Mouse (Mus musculus) heart, postnatal 0 days (tissue): ENCODE data around the gene Tex33. TPM values are rescaled to one million over a fixed set of nuclear protein-coding genes. Genes with fewer than 3 reads are reported as not detected.

Experiments used
- ATAC-seq: fragments of 200-750 bp; cut with Nextera tagmentation; 2 replicates; pipeline ENCODE4 v1.8.0; 2017; ENCODE audit warnings: low read depth, moderate number of reproducible peaks, moderate library complexity; ENCODE audit not compliant: insufficient read depth
- DNase-seq: peaks from one replicate; pipeline ENCODE4 v3.0.0-alpha.2; 2016; ENCODE audit warnings: low spot score
- H3K27ac ChIP-seq: fragments of 300-500 bp; sonication (generic); 2 replicates; pipeline ENCODE4 v1.5.1; 2014; ENCODE audit warnings: low read depth, mild to moderate bottlenecking
- H3K27me3 ChIP-seq: fragments of 300-500 bp; sonication (generic); 2 replicates; pipeline ENCODE4 v1.6.1; 2014; ENCODE audit warnings: low read length, mixed read lengths; ENCODE audit not compliant: control insufficient read depth, insufficient read depth
- H3K36me3 ChIP-seq: fragments of 300-500 bp; sonication (generic); replicated peaks from 2 replicates; pipeline ENCODE4 v1.6.1; 2014; ENCODE audit warnings: low read length, mixed read lengths; ENCODE audit not compliant: control insufficient read depth, insufficient read depth
- H3K4me1 ChIP-seq: fragments of 300-500 bp; sonication (generic); 2 replicates; pipeline ENCODE4 v1.6.1; 2014; ENCODE audit warnings: antibody characterized with exemption; ENCODE audit not compliant: control insufficient read depth, insufficient read depth
- H3K4me2 ChIP-seq: fragments of 300-500 bp; sonication (generic); 2 replicates; pipeline ENCODE4 v1.6.1; 2014; ENCODE audit warnings: low read depth, mild to moderate bottlenecking, low read length, moderate library complexity
- H3K4me3 ChIP-seq: fragments of 300-500 bp; sonication (generic); 2 replicates; pipeline ENCODE4 v1.5.1; 2014; ENCODE audit warnings: low read depth, low read length
- H3K9ac ChIP-seq: fragments of 300-500 bp; sonication (generic); replicated peaks from 2 replicates; pipeline ENCODE4 v1.6.1; 2014; ENCODE audit warnings: low read depth, low read length, mixed read lengths
- H3K9me3 ChIP-seq: fragments of 300-500 bp; sonication (generic); replicated peaks from 2 replicates; pipeline ENCODE4 v1.6.1; 2016; ENCODE audit warnings: low read length; ENCODE audit not compliant: control insufficient read depth
- CTCF ChIP-seq: IDR thresholded peaks from 2 replicates; pipeline ENCODE4 v1.5.1; 2016; ENCODE audit warnings: antibody characterized with exemption, control low read depth, low read depth
- EP300 ChIP-seq: IDR thresholded peaks from 2 replicates; pipeline ENCODE4 v1.6.1; 2016; ENCODE audit warnings: antibody characterized with exemption, low read depth
- WGBS: fragments of 180-500 bp; shearing (Covaris S2); extraction: QIAGEN DNeasy Blood & Tissue Kit; methylation state at CpG from one replicate; pipeline ENCODE4 v1.1.7; 2014; 5-methylcytosine and 5-hydroxymethylcytosine counted together
- polyA plus RNA-seq: library from polyadenylated mRNA; unstranded; fragments of >200 nt; fragmentation: Nextera tagmentation; extraction: Ambion mirVana; gene quantifications from 2 replicates; pipeline ENCODE4 v1.2.1, GENCODE M21; 2015
- total RNA-seq: library from RNA; depleted of rRNA; stranded (reverse); fragments of >200 nt; gene quantifications from 2 replicates; pipeline ENCODE4 v1.2.3, GENCODE M21; 2014; ENCODE audit warnings: low replicate concordance

Gene Tex33
- total and polyA plus RNA-seq, 2 experiments from 2014 or later, result not detected

GRCm38 (mm10) chr15:78405098-78405497, 9.4 kb upstream of the Tex33 start:
- peak overlapping the region; percentile 78 for H3K4me3 ChIP-seq
- peaks cover 46% of the 10 kb centered on the region for H3K4me1 ChIP-seq
- TF ChIP-seq EP300, result no peak
- no peak for TF ChIP-seq CTCF
- 52% methylated on average over 11 of the region's 11 CpGs for WGBS
- no peaks in the 10 kb centered on the region for H3K9me3 ChIP-seq
- no peaks in the 10 kb centered on the region for H3K36me3 ChIP-seq
- H3K27me3 ChIP-seq, result peaks cover 13% of the 10 kb centered on the region
- peak overlapping the region; percentile 98 for H3K27ac ChIP-seq
- peak overlapping the region; percentile 95 for H3K4me2 ChIP-seq
- H3K9ac ChIP-seq, result no peak overlapping the region
- DNase-seq (no peak), ATAC-seq (no peak)

GRCm38 (mm10) chr15:78403896-78404295, 8.2 kb upstream of the Tex33 start:
- no peak overlapping the region for H3K4me3 ChIP-seq
- peaks cover 42% of the 10 kb centered on the region for H3K4me1 ChIP-seq
- peak overlapping the region; percentile 79 for H3K27ac ChIP-seq

GRCm38 (mm10) chr15:78403301-78403741, 7.6 kb upstream of the Tex33 start:
- peaks cover 42% of the 10 kb centered on the region for H3K4me1 ChIP-seq
- no peaks in the 10 kb centered on the region for H3K9me3 ChIP-seq
- WGBS, result 33% methylated on average over 3 of the region's 3 CpGs
- H3K4me2 ChIP-seq, result no peak overlapping the region
- no peak for TF ChIP-seq CTCF
- TF ChIP-seq EP300, result no peak
- no peak overlapping the region for H3K4me3 ChIP-seq
- no peaks in the 10 kb centered on the region for H3K27me3 ChIP-seq
- H3K36me3 ChIP-seq, result no peaks in the 10 kb centered on the region; the same call in 1 of the 2 replicates
- H3K27ac ChIP-seq, result peak overlapping the region; percentile 79
- H3K9ac ChIP-seq, result no peak overlapping the region
- DNase-seq (no peak), ATAC-seq (no peak)

More at GRCm38 (mm10) chr15:78403896-78404295, 8.2 kb upstream of the Tex33 start:
- H3K4me2 ChIP-seq, result no peak overlapping the region
- DNase-seq (no peak), ATAC-seq (no peak)
- no peaks in the 10 kb centered on the region for H3K9me3 ChIP-seq
- peaks cover 1% of the 10 kb centered on the region; the same call in 1 of the 2 replicates for H3K27me3 ChIP-seq
- WGBS, result 38% methylated on average over 1 of the region's 1 CpGs
- TF ChIP-seq CTCF (no peak), EP300 (no peak)
- no peak overlapping the region for H3K9ac ChIP-seq
- no peaks in the 10 kb centered on the region; the same call in 1 of the 2 replicates for H3K36me3 ChIP-seq

- Histone ChIP-seq H3K4me2 (no peak overlapping the region), H3K4me1 (peaks cover 40% of the 10 kb centered on the region), H3K9ac (peak overlapping the region; percentile 5; the same call in 1 of the 2 replicates), H3K27me3 (no peaks in the 10 kb centered on the region), H3K36me3 (no peaks in the 10 kb centered on the region; the same call in 1 of the 2 replicates), H3K9me3 (no peaks in the 10 kb centered on the region), H3K4me3 (no peak overlapping the region), H3K27ac (peak overlapping the region; percentile 79)
- no peak for ATAC-seq
- 28% methylated on average over 7 of the region's 7 CpGs for WGBS
- no peak for DNase-seq
- TF ChIP-seq EP300, result no peak
- no peak for TF ChIP-seq CTCF
These were observed 6.7 kb upstream of the Tex33 start for GRCm38 (mm10) chr15:78402423-78402822.

- H3K4me1 ChIP-seq, result peaks cover 36% of the 10 kb centered on the region
- H3K36me3 ChIP-seq, result no peaks in the 10 kb centered on the region; the same call in 1 of the 2 replicates
- H3K9me3 ChIP-seq, result no peaks in the 10 kb centered on the region
- H3K4me3 ChIP-seq, result no peak overlapping the region
- TF ChIP-seq EP300, result no peak
- peak; percentile 31; the same call in 1 of the 2 replicates for ATAC-seq
- DNase-seq, result peak; percentile 65
- H3K4me2 ChIP-seq, result no peak overlapping the region
- no peak overlapping the region for H3K9ac ChIP-seq
- H3K27ac ChIP-seq, result peak overlapping the region; percentile 79
- no peaks in the 10 kb centered on the region for H3K27me3 ChIP-seq
- WGBS, result 19% methylated on average over 4 of the region's 4 CpGs
These were observed 6.2 kb upstream of the Tex33 start for GRCm38 (mm10) chr15:78401921-78402320.

GRCm38 (mm10) chr15:78401345-78401744, 5.6 kb upstream of the Tex33 start:
- Histone ChIP-seq H3K4me2 (no peak overlapping the region), H3K4me3 (no peak overlapping the region), H3K9me3 (no peaks in the 10 kb centered on the region), H3K27me3 (no peaks in the 10 kb centered on the region), H3K4me1 (peaks cover 36% of the 10 kb centered on the region), H3K27ac (peak overlapping the region; percentile 79), H3K36me3 (no peaks in the 10 kb centered on the region; the same call in 1 of the 2 replicates), H3K9ac (no peak overlapping the region)
- DNase-seq, result peak; percentile 45
- no peak for TF ChIP-seq EP300
- no peak for TF ChIP-seq CTCF
- ATAC-seq, result no peak
- WGBS, result 60% methylated on average over 6 of the region's 6 CpGs
